8 mouse cellular contexts compared by ENCODE assay signal in genomic region chr9:47407007-47407670, GRCm38 (mm10).
DNase-seq lines count a peak whose midpoint lies in the region; ATAC-seq and TF ChIP-seq lines count a peak whose summit lies in the region.

No protein-coding gene starts in this region.

- ATAC-seq in hindbrain, postnatal 0 days = peak; percentile 74

- no peak overlapping the region for H3K27ac ChIP-seq in hindbrain, postnatal 0 days
- peak overlapping the region; percentile 19; the same call in 1 of the 2 replicates for H3K27ac ChIP-seq in testis, adult 2 months (ENCODE audit: control insufficient read depth, insufficient read depth, low read depth, low read length)

- no peak for TF ChIP-seq POLR2A in lung, adult 2 months (IDR thresholded peaks at IDR 0.05; ENCODE audit: borderline replicate concordance, extremely low read depth, low read depth, low read length)
- TF ChIP-seq POLR2A in testis, adult 2 months (IDR thresholded peaks at IDR 0.05; ENCODE audit: control insufficient read depth, low read depth, low read length) = no peak

- H3K4me3 ChIP-seq in hindbrain, postnatal 0 days (ENCODE audit: low read length) = no peak overlapping the region
- H3K4me3 ChIP-seq in lung, adult 2 months (replicated peaks; ENCODE audit: extremely low read depth, low read depth, low read length) = no peak overlapping the region
- no peak overlapping the region for H3K4me3 ChIP-seq in testis, adult 2 months (ENCODE audit: control insufficient read depth, low read depth, low read length)

- no peak overlapping the region for H3K9ac ChIP-seq in hindbrain, postnatal 0 days (replicated peaks; ENCODE audit: low read length)

- 30% methylated on average over 7 of the region's 7 CpGs for WGBS in hindbrain, postnatal 0 days
- 22% methylated on average over 7 of the region's 7 CpGs for WGBS in lung, adult 2 months

- H3K27me3 ChIP-seq in hindbrain, postnatal 0 days (ENCODE audit: insufficient read depth, low read length) = 0 out of 2 replicates have a peak, but pooled peaks cover 18% of the 10 kb centered on the region
- H3K27me3 ChIP-seq in testis, adult 2 months (ENCODE audit: control insufficient read depth, insufficient read depth, low read length) = no peaks in the 10 kb centered on the region

- H3K4me1 ChIP-seq in hindbrain, postnatal 0 days (ENCODE audit: insufficient read depth, low read length) = peaks cover 5% of the 10 kb centered on the region; the same call in 1 of the 2 replicates
- H3K4me1 ChIP-seq in lung, adult 2 months (ENCODE audit: control insufficient read depth, insufficient read depth, low read length) = peaks cover 2% of the 10 kb centered on the region; the same call in 1 of the 2 replicates
- H3K4me1 ChIP-seq in testis, adult 2 months (ENCODE audit: control insufficient read depth, insufficient read depth, low read length) = no peaks in the 10 kb centered on the region; the same call in 1 of the 2 replicates

- H3K9me3 ChIP-seq in hindbrain, postnatal 0 days (ENCODE audit: low read length) = no peaks in the 10 kb centered on the region

- DNase-seq in adrenal gland, postnatal 10 days = peak; percentile 67
- DNase-seq in adrenal gland, adult 8-10 months = no peak
- DNase-seq in brain, adult 2 months (ENCODE audit: low read depth, low spot score) = peak; percentile 48
- DNase-seq in gastrocnemius, postnatal 4 days (ENCODE audit: low spot score in 2 of 2) = peak; percentile 28 to 76
- peak; percentile 74 for DNase-seq in hindbrain, postnatal 0 days (ENCODE audit: low spot score)
- DNase-seq in lung, adult 2 months = peak; percentile 30
- no peak for DNase-seq in urinary bladder, postnatal 25 days (ENCODE audit: low spot score)

- no peak overlapping the region; the same call in 1 of the 2 replicates for H3K4me2 ChIP-seq in hindbrain, postnatal 0 days (ENCODE audit: low read depth, low read length)

- TF ChIP-seq CTCF in hindbrain, postnatal 0 days (IDR thresholded peaks at IDR 0.05; ENCODE audit: low read depth) = no peak
- no peak for TF ChIP-seq CTCF in lung, adult 2 months (IDR thresholded peaks at IDR 0.05; ENCODE audit: insufficient read depth, low read length)
- TF ChIP-seq CTCF in testis, adult 2 months (IDR thresholded peaks at IDR 0.05; ENCODE audit: control insufficient read depth, insufficient read depth, insufficient replicate concordance, low read depth, low read length) = no peak

- H3K36me3 ChIP-seq in hindbrain, postnatal 0 days (ENCODE audit: insufficient read depth, low read length) = no peaks in the 10 kb centered on the region
- no peaks in the 10 kb centered on the region for H3K36me3 ChIP-seq in testis, adult 2 months (ENCODE audit: control insufficient read depth, insufficient read depth, low read length)

Comparison
In these comparisons a context has a peak if more than half of its experiments do, and no peak if none do; other contexts are left out.
1. DNase-seq: peak in adrenal gland, postnatal 10 days (single experiment), brain, adult 2 months (single experiment), gastrocnemius, postnatal 4 days (2 of 2), hindbrain, postnatal 0 days (single experiment) and lung, adult 2 months (single experiment); none in adrenal gland, adult 8-10 months (single experiment) and urinary bladder, postnatal 25 days (single experiment).